Mouse (Mus musculus) cortical plate, adult 2 months (tissue): ENCODE measurements at regions not wholly inside any gene's neighbourhood (a gene's known extent, or its start where the extent isn't known, plus 50 kb on each side); places are given as distances from the start of the nearest gene placed in this dataset.

Experiments
- CTCF ChIP-seq: fragments of 200-500 bp; IDR thresholded peaks from 2 replicates; pipeline ENCODE4 v1.5.1; 2011; ENCODE audit warnings: mild to moderate bottlenecking, control low read depth, low read length; ENCODE audit not compliant: insufficient read depth; ENCODE audit errors: extremely low read depth
- POLR2A ChIP-seq: fragments of 200-500 bp; IDR thresholded peaks from 2 replicates; pipeline ENCODE4 v1.6.1; 2011; ENCODE audit warnings: mild to moderate bottlenecking, low read length, control low read depth; ENCODE audit not compliant: insufficient read depth; ENCODE audit errors: extremely low read depth

DNA sequence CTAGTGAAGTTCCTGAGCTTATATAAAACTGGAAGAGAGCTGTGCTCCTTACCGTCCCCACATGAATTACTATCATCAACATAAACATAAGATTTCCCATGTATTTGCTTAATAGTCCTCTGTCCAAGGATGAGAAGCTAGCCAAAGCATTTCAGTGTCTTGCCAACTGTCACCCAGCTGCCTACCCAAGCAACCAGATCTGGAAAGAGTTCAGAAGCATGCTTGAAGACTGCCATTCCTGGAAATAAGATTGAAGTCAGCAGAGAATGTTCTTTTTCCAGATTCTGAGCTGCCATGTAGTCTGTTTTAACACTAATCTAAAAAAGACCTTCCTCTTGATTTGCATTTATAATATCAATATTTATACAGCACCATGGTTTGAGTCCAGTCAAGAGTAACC lies 131.9 kb upstream of the Speer3 start:
- TF ChIP-seq POLR2A (no peak), CTCF (no peak)
